Mouse (Mus musculus): ENCODE data around the gene Acbd5.

The Acbd5 gene

GRCm38 (mm10) chr2:23068894-23069744, 1.2 kb downstream of the Acbd5 start:
- DNase-seq (ENCODE audit: low spot score in 2 of 2): peak; percentile 90 to 95

GRCm38 (mm10) chr2:23070491-23070890, 2.5 kb downstream of the Acbd5 start:
- DNase-seq (ENCODE audit: low spot score in 2 of 2): no peak

- DNase-seq (ENCODE audit: low spot score in 2 of 2): no peak
Measured at GRCm38 (mm10) chr2:23071406-23071805, 3.4 kb downstream of the Acbd5 start.

- no peak for DNase-seq (ENCODE audit: low spot score in 2 of 2)
Measured at GRCm38 (mm10) chr2:23075846-23076245, 7.9 kb downstream of the Acbd5 start.

- DNase-seq (ENCODE audit: low spot score in 2 of 2): no peak
Measured at GRCm38 (mm10) chr2:23076783-23077182, 8.8 kb downstream of the Acbd5 start.

GRCm38 (mm10) chr2:23077693-23078092, 9.7 kb downstream of the Acbd5 start:
- DNase-seq (ENCODE audit: low spot score in 2 of 2): no peak

- no peak for DNase-seq (ENCODE audit: low spot score in 2 of 2)
Measured at GRCm38 (mm10) chr2:23078588-23078987, 10.6 kb downstream of the Acbd5 start.

GRCm38 (mm10) chr2:23084540-23084939, 16.6 kb downstream of the Acbd5 start:
- DNase-seq (ENCODE audit: low spot score in 2 of 2): no peak

- peak in 1 of 2 experiments; percentile 14 for DNase-seq (ENCODE audit: low spot score in 2 of 2)
Measured at GRCm38 (mm10) chr2:23092216-23092615, 24.2 kb downstream of the Acbd5 start.

GRCm38 (mm10) chr2:23097028-23097427, 29.1 kb downstream of the Acbd5 start:
- no peak for DNase-seq (ENCODE audit: low spot score in 2 of 2)

GRCm38 (mm10) chr2:23102266-23102665, 34.3 kb downstream of the Acbd5 start:
- no peak for DNase-seq (ENCODE audit: low spot score in 2 of 2)

GRCm38 (mm10) chr2:23119573-23119972, 51.6 kb downstream of the Acbd5 start:
- DNase-seq (ENCODE audit: low spot score in 2 of 2): no peak

- no peak for DNase-seq (ENCODE audit: low spot score in 2 of 2)
Measured at GRCm38 (mm10) chr2:23155199-23155621, 87.2 kb downstream of the Acbd5 start.

GRCm38 (mm10) chr2:23155777-23156607, 88.0 kb downstream of the Acbd5 start, which contains the start of the genes Mastl and Yme1l1:
Mastl (minus strand) TSS chr2:23156024.
Yme1l1 (plus strand) TSS chr2:23156369.
- peak; percentile 93 to 97 for DNase-seq (ENCODE audit: low spot score in 2 of 2)

GRCm38 (mm10) chr2:23156608-23157081, 88.7 kb downstream of the Acbd5 start:
- DNase-seq (ENCODE audit: low spot score in 2 of 2): no peak
